Mouse (Mus musculus): Measurements from ENCODE around the gene Tnp2. TPM values are rescaled to one million over a fixed set of nuclear protein-coding genes. Genes with fewer than 3 reads are reported as not detected.
"Not testable (repeated sequence)": the region's sequence is repeated elsewhere in the genome, so short reads cannot be mapped to it uniquely, and the experiment has no call there.

The Tnp2 gene
- polyA plus RNA-seq, 1 experiment from 2014 or later: not detected

- no peaks in the 10 kb centered on the region for H3K9me3 ChIP-seq (replicated peaks)
- no peak overlapping the region for H3K4me2 ChIP-seq
- 60% methylated on average over 4 of the region's 4 CpGs for WGBS (ENCODE audit: insufficient replicate concordance)
- H3K27ac ChIP-seq (replicated peaks): no peak overlapping the region
- no peak overlapping the region for H3K4me3 ChIP-seq (replicated peaks)
- no peaks in the 10 kb centered on the region for H3K4me1 ChIP-seq (replicated peaks)
- H3K36me3 ChIP-seq (replicated peaks): no peaks in the 10 kb centered on the region
- ATAC-seq (ENCODE audit: insufficient read depth): no peak
- no peak overlapping the region for H3K9ac ChIP-seq
- peaks cover 1% of the 10 kb centered on the region; the same call in 1 of the 2 replicates for H3K27me3 ChIP-seq
These were observed 32.9 kb upstream of the Tnp2 start for GRCm38 (mm10) chr16:10821387-10821786.

- Histone ChIP-seq H3K9ac (no peak overlapping the region), H3K4me1 (replicated peaks) (peaks cover 2% of the 10 kb centered on the region), H3K36me3 (replicated peaks) (no peaks in the 10 kb centered on the region), H3K9me3 (replicated peaks) (no peaks in the 10 kb centered on the region), H3K27me3 (no peaks in the 10 kb centered on the region; the same call in 1 of the 2 replicates), H3K27ac (replicated peaks) (no peak overlapping the region), H3K4me3 (replicated peaks) (no peak overlapping the region), H3K4me2 (no peak overlapping the region)
- no peak for ATAC-seq (ENCODE audit: insufficient read depth)
- WGBS (ENCODE audit: insufficient replicate concordance): 47% methylated on average over 3 of the region's 3 CpGs
These were observed 31.5 kb upstream of the Tnp2 start for GRCm38 (mm10) chr16:10819966-10820365.

- WGBS (ENCODE audit: insufficient replicate concordance): 63% methylated on average over 4 of the region's 4 CpGs
- no peak overlapping the region for H3K9ac ChIP-seq
- H3K4me2 ChIP-seq: no peak overlapping the region
- no peaks in the 10 kb centered on the region for H3K9me3 ChIP-seq (replicated peaks)
- H3K4me1 ChIP-seq (replicated peaks): peaks cover 8% of the 10 kb centered on the region
- H3K36me3 ChIP-seq (replicated peaks): no peaks in the 10 kb centered on the region
- ATAC-seq (ENCODE audit: insufficient read depth): no peak
- no peaks in the 10 kb centered on the region; the same call in 1 of the 2 replicates for H3K27me3 ChIP-seq
- H3K4me3 ChIP-seq (replicated peaks): no peak overlapping the region
- no peak overlapping the region for H3K27ac ChIP-seq (replicated peaks)
These were observed 30.2 kb upstream of the Tnp2 start for GRCm38 (mm10) chr16:10818579-10819135.

- H3K27me3 ChIP-seq: peaks cover 14% of the 10 kb centered on the region; the same call in 1 of the 2 replicates
- H3K4me3 ChIP-seq (replicated peaks): no peak overlapping the region
- no peaks in the 10 kb centered on the region for H3K36me3 ChIP-seq (replicated peaks)
- H3K9me3 ChIP-seq (replicated peaks): no peaks in the 10 kb centered on the region
- H3K27ac ChIP-seq (replicated peaks): no peak overlapping the region
- no peak overlapping the region for H3K9ac ChIP-seq
- ATAC-seq (ENCODE audit: insufficient read depth): no peak
- H3K4me2 ChIP-seq: no peak overlapping the region
- peaks cover 8% of the 10 kb centered on the region for H3K4me1 ChIP-seq (replicated peaks)
- 22% methylated on average over 4 of the region's 4 CpGs for WGBS (ENCODE audit: insufficient replicate concordance)
These were observed 26.4 kb upstream of the Tnp2 start for GRCm38 (mm10) chr16:10814864-10815263.

GRCm38 (mm10) chr16:10813726-10814125 is 25.3 kb upstream of the Tnp2 start:
- Histone ChIP-seq H3K4me3 (replicated peaks) (no peak overlapping the region), H3K4me2 (no peak overlapping the region), H3K27me3 (peaks cover 24% of the 10 kb centered on the region; the same call in 1 of the 2 replicates), H3K9ac (no peak overlapping the region), H3K9me3 (replicated peaks) (no peaks in the 10 kb centered on the region), H3K36me3 (replicated peaks) (no peaks in the 10 kb centered on the region), H3K27ac (replicated peaks) (no peak overlapping the region), H3K4me1 (replicated peaks) (peaks cover 8% of the 10 kb centered on the region)
- WGBS (ENCODE audit: insufficient replicate concordance): 49% methylated on average over 4 of the region's 4 CpGs
- ATAC-seq (ENCODE audit: insufficient read depth): no peak

GRCm38 (mm10) chr16:10812865-10813371 is 24.5 kb upstream of the Tnp2 start, which contains the start of gene Gm11172:
Gene Gm11172 (plus strand): TSS chr16:10812915.
- H3K4me1 ChIP-seq (replicated peaks): peaks cover 8% of the 10 kb centered on the region
- H3K4me3 ChIP-seq (replicated peaks): no peak within 1 kb of the TSS
- ATAC-seq (ENCODE audit: insufficient read depth): no peak
- peaks cover 24% of the 10 kb centered on the region; the same call in 1 of the 2 replicates for H3K27me3 ChIP-seq
- no peaks in the 10 kb centered on the region for H3K9me3 ChIP-seq (replicated peaks)
- H3K9ac ChIP-seq: no peak within 1 kb of the TSS
- no peak within 1 kb of the TSS for H3K4me2 ChIP-seq
- 28% methylated on average over 2 of the region's 2 CpGs for WGBS (ENCODE audit: insufficient replicate concordance)
- H3K27ac ChIP-seq (replicated peaks): no peak within 1 kb of the TSS
- H3K36me3 ChIP-seq (replicated peaks): no peaks in the 10 kb centered on the region

GRCm38 (mm10) chr16:10810376-10810775 is 21.9 kb upstream of the Tnp2 start:
- ATAC-seq (ENCODE audit: insufficient read depth): no peak
- Histone ChIP-seq H3K9me3 (replicated peaks) (no peaks in the 10 kb centered on the region), H3K4me3 (replicated peaks) (no peak overlapping the region), H3K36me3 (replicated peaks) (no peaks in the 10 kb centered on the region), H3K4me2 (no peak overlapping the region), H3K27ac (replicated peaks) (no peak overlapping the region), H3K4me1 (replicated peaks) (peaks cover 8% of the 10 kb centered on the region), H3K27me3 (peaks cover 39% of the 10 kb centered on the region; the same call in 1 of the 2 replicates), H3K9ac (no peak overlapping the region)
- WGBS (ENCODE audit: insufficient replicate concordance): 55% methylated on average over 1 of the region's 1 CpGs

- Histone ChIP-seq H3K27ac (replicated peaks) (no peak within 1 kb of the TSS), H3K4me2 (no peak within 1 kb of the TSS), H3K27me3 (peaks cover 35% of the 10 kb centered on the region; the same call in 1 of the 2 replicates), H3K4me1 (replicated peaks) (no peaks in the 10 kb centered on the region), H3K36me3 (replicated peaks) (no peaks in the 10 kb centered on the region), H3K9me3 (replicated peaks) (no peaks in the 10 kb centered on the region), H3K4me3 (replicated peaks) (no peak within 1 kb of the TSS), H3K9ac (no peak within 1 kb of the TSS)
- 55% methylated on average over 10 of the region's 10 CpGs for WGBS (ENCODE audit: insufficient replicate concordance)
- ATAC-seq (ENCODE audit: insufficient read depth): no peak
These were observed 17.5 kb upstream of the Tnp2 start, which contains the start of gene Prm1 for GRCm38 (mm10) chr16:10805789-10806527. Gene Prm1 (minus strand): TSS chr16:10805839.

GRCm38 (mm10) chr16:10802420-10802819 is 14.0 kb upstream of the Tnp2 start:
- H3K9me3 ChIP-seq (replicated peaks); H3K4me2 ChIP-seq; H3K4me3 ChIP-seq (replicated peaks); H3K27ac ChIP-seq (replicated peaks); H3K9ac ChIP-seq; H3K4me1 ChIP-seq (replicated peaks); ATAC-seq (ENCODE audit: insufficient read depth); H3K36me3 ChIP-seq (replicated peaks): not testable (repeated sequence)
- WGBS (ENCODE audit: insufficient replicate concordance): 64% methylated on average over 3 of the region's 3 CpGs
- peaks cover 11% of the 10 kb centered on the region; the same call in 1 of the 2 replicates for H3K27me3 ChIP-seq

GRCm38 (mm10) chr16:10796034-10796433 is 7.6 kb upstream of the Tnp2 start, which contains the start of gene Prm2:
Gene Prm2 (minus strand): TSS chr16:10796134.
- 54% methylated on average over 6 of the region's 6 CpGs for WGBS (ENCODE audit: insufficient replicate concordance)
- Histone ChIP-seq H3K36me3 (replicated peaks) (no peaks in the 10 kb centered on the region), H3K9ac (no peak within 1 kb of the TSS), H3K9me3 (replicated peaks) (no peaks in the 10 kb centered on the region), H3K27ac (replicated peaks) (no peak within 1 kb of the TSS), H3K27me3 (peaks cover 36% of the 10 kb centered on the region), H3K4me1 (replicated peaks) (no peaks in the 10 kb centered on the region), H3K4me3 (replicated peaks) (no peak within 1 kb of the TSS), H3K4me2 (no peak within 1 kb of the TSS)
- no peak for ATAC-seq (ENCODE audit: insufficient read depth)

- H3K27ac ChIP-seq (replicated peaks): no peak within 1 kb of the TSS
- ATAC-seq (ENCODE audit: insufficient read depth): no peak
- no peaks in the 10 kb centered on the region for H3K9me3 ChIP-seq (replicated peaks)
- peaks cover 12% of the 10 kb centered on the region for H3K4me1 ChIP-seq (replicated peaks)
- WGBS (ENCODE audit: insufficient replicate concordance): 55% methylated on average over 9 of the region's 9 CpGs
- H3K9ac ChIP-seq: no peak within 1 kb of the TSS
- no peak within 1 kb of the TSS for H3K4me3 ChIP-seq (replicated peaks)
- H3K4me2 ChIP-seq: no peak within 1 kb of the TSS
- no peaks in the 10 kb centered on the region for H3K36me3 ChIP-seq (replicated peaks)
- H3K27me3 ChIP-seq: peaks cover 18% of the 10 kb centered on the region
These were observed 2.2 kb upstream of the Tnp2 start, which contains the start of gene Prm3 for GRCm38 (mm10) chr16:10790702-10791101. Gene Prm3 (minus strand): TSS chr16:10790914.
